Mouse (Mus musculus) kidney, adult 9 months (tissue): ENCODE measurements at regions not wholly inside any gene's neighbourhood (a gene's known extent, or its start where the extent isn't known, plus 50 kb on each side); places are given as distances from the start of the nearest gene placed in this dataset.

Experiments
- DNase-seq: peaks from one replicate; pipeline ENCODE4 v3.0.0; 2022

DNA sequence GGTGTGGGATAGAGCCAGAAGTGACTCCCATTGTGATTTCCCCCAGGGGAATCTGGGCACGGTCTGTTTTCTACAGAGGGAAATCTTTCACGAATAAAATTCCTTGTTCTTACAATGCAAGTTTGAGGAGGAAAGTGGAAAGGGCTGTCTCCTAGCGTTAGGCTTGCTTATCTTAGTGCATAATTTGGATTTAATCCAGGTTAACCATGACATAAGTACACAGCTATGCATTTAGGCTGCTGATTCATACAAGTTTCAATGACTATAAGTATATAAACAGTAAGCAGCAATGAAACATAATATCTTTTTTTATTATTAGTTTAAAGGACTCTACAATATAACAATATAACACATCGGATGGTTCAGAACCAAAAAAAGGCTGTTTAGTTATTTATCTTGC lies 74.6 kb upstream of the Arhgap21 start:
- no peak for DNase-seq

DNA sequence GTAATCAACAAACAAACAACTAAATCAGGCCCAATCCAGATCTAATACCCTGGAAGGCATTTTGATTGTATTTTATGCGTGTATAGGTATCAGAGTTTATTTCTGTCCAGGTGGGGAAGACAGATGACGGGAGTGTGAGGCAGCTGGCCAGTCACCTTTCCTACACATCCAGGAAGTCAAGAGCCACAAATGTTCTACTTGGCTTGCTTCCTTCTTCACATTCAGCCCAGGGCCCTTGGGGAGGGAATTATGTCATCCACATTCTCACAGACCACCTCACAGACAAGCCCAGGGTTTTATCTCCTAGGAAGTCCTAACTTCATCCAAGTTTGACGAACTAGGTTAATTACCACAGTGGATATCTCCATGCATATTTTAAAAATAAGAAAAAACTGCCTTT lies 68.9 kb upstream of the Arhgap21 start:
- DNase-seq = no peak

DNA sequence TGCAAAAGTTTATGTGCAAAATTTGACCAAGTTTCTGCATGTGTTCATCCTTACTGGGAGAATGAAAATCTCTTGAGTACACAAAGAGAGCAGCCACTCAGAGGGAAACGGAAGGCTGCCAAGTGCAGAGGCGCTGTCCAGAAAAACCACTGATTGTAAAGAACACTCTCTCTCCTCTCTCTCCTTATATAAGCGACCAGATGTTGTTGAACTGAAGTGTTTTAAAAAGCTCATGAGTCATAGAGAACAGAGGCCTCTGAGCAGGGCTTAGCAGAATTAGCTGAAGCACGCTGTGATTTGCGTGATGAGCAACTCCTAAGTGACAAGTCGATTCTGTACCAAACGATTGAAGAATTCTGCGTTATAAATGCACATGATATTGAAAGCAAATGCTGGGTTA lies 68.5 kb upstream of the Arhgap21 start:
- no peak for DNase-seq

DNA sequence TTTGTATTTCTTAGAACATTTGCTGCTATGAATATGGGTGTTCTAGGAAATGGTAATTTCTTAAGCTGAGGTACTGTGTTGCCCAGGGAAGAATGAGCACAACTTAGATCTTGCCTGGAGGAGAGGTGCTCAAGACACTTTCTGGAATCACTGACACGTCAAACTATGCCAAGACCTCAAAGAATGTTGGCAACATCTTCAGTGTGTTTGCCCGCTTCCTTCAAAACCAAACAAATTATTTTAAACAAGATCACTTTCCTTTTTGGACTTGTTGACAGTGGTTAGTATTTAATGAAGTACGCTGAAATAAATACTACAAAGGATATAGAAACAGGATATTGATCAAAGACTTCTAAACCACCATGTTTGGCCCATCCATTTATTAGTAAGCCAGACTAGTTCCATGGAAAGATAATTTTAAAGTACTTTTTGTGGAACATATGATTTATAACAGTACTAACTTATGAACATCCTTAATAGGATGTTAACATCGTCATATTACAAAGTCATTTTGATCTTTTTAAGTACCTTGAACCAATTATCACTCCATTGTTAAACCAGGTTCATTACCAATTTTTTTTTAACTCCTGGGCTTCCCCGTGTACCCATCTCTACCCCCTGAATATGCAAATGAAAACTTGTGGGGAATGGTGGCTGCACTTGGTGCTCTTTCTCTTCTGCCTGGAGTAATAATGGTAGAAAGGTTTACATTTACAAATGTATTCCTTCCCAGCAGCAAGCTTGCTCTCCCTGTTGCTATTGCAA lies 67.4 kb upstream of the Arhgap21 start:
- DNase-seq = no peak

DNA sequence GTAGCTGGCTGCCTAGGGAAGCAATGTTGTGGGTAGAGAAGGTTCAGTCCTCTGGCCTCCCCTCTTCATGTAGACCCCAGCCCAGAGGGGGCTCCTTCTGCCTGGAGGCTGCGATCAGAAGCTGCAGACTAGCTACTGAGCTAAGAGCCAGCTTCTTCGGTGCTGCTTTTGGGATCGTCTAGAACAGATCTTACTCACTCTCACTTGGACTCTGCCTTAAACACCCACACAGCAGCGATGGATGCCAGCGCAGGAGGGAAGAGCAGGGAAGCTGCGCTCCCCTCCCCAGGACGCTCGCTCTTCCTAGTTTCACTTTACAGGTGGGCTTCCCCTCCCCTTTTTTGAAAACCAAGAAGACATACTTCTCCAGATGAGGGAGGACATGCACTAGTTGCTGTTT lies 66.0 kb upstream of the Arhgap21 start:
- no peak for DNase-seq

DNA sequence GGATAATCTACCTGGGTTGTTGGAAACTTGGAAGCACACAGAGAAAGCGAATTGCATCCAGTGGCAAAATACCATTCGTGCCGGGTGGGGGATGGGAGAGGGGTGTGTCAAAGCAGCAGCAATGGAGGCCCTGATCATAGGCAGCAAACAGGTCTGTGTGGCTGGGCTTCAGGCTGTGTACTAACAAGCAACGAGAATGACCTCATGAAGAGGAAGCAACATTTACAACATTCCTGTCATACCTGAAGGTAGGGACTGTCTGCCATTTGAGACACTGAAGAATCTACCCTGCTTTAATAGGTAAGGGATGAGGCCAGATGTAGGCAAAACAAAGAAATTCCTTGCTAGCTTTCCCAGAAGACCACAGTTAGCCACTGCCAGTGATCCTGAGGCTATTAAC lies 62.0 kb upstream of the Arhgap21 start:
- DNase-seq = no peak

DNA sequence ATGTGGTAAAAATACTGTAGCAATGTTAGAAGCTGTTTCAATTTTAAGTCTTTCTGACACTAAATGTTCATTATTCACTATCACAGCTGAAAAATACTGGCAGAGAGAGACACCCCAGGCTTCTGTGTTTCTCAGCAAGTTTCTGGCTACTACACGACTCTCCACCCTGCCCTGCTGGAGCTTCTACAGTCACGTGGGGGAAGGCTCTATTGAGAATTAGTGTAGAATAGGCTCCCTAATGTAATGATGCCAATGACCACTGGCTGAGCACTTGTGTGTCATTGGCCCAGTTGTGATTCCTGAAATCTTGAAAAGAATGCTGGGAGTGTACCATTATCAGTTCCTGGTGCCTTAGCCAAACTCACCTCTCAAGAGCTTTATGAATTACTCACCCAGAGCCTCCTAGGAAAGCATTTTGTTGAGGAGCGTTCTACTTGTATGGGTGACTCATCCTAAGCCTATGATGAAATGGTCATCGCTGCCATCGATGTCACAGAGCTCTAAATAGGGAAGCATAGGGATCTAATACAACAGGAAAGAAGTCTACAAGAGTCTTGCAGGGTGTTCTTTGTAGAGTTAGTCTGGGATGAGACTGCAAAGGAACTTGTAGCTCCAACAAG lies 60.8 kb upstream of the Arhgap21 start:
- no peak for DNase-seq

DNA sequence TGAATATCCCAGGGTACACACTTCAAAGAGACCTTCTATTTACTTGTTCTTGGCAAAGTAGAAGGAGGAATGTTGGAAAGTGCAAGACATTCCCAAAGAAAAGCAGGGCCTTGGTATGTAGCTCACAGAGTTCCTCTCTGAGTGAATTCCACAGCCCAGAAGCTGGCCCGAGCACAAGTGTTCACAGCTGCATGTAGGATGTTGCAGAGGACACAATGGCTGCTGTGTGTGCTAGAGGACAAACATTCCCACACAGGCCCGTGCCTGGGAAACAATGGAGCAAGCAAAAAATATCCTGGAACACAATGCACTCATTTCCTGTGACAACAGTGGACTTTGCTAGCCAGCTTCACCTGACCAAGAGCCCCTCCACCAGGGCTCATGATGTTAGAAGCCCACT lies 59.9 kb upstream of the Arhgap21 start:
- no peak for DNase-seq

DNA sequence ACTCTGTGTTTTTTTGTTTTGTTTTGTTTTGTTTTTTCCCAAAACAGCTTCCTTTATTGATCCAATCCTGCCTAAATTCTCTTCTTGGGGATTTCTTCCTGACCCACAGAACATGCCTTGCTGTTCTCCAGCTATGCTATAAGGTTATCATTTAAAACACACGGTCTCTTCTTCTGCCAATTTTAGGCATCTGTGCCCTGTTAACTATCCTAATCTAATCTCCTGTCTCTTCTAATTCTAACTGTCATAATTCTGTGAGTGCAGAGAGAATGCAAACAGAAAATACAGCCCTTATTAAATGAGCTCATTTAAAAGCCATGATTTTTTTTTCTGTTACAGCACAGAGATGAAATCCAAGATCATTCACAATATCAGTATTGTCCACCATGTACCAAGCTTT lies 49.9 kb upstream of the Arhgap21 start:
- DNase-seq = no peak
